Mouse (Mus musculus): Measurements from ENCODE around the gene Nup107. TPM values are rescaled to one million over a fixed set of nuclear protein-coding genes. Genes with fewer than 3 reads are reported as not detected.

The Nup107 gene
- total and polyA plus RNA-seq, 3 experiments, result 47.7 to 97.0 (median 82.0) TPM

DNA sequence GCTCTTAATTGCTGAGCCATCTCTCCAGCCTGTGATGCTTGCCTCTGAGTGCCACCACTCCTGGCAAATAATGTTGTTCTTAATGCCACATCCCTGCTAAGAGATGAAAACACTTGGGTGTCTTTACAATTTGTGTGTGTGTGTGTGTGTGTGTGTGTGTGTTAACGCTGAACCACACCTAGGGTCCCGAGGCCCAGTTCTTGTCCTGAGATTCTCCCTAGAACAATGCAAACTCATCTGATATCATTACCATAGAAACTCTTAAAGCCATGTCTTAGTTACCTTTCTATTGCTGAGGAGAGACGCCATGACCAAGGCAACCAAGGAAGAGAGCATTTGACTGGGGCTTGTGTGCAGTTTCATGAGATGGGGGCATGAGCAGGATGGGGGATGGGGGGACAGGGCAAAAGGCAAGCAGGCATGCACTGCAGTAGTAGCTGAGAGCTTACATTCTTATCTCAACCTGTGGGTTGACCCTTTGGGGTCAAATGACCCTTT lies 78.4 kb downstream of the Nup107 start:
- no peak for DNase-seq (ENCODE audit: extremely low read depth)
- Histone ChIP-seq H3K9ac (ENCODE audit: insufficient read depth, low read depth) (no peak overlapping the region), H3K9me3 (replicated peaks; ENCODE audit: low read length) (no peaks in the 10 kb centered on the region), H3K36me3 (replicated peaks in 1 of 2; ENCODE audit: control insufficient read depth in 1 of 2, insufficient read depth in 1 of 2, low read length in 1 of 2) (no peaks in the 10 kb centered on the region), H3K27me3 (replicated peaks) (no peaks in the 10 kb centered on the region), H3K4me2 (ENCODE audit: insufficient read depth, low read depth, poor library complexity, severe bottlenecking) (no peak overlapping the region), H3K27ac (ENCODE audit: insufficient read depth, low read depth) (no peak overlapping the region), H3K4me1 (ENCODE audit: control insufficient read depth in 1 of 2, insufficient read depth in 2 of 2) (peaks cover 21 to 66% of the 10 kb centered on the region in 2 experiments), H3K4me3 (replicated peaks in 1 of 3; ENCODE audit: low read depth in 2 of 3, low read length in 2 of 3, poor library complexity in 1 of 3) (no peak overlapping the region), H3K79me2 (replicated peaks; ENCODE audit: control insufficient read depth, extremely low read depth, insufficient read depth, poor library complexity, severe bottlenecking) (peaks cover 8% of the 10 kb centered on the region)
- dilution Hi-C loops (cut with MboI; ENCODE audit: extremely low pct_ligation_motif_present, extremely low pct_unique_long_range_greater_than_20kb, low sequenced_read_pairs) (no loop called here), in situ Hi-C loops (cut with MboI; ENCODE audit: low pct_ligation_motif_present, low pct_unique_long_range_greater_than_20kb, low sequenced_read_pairs) (no loop called here)
- TF ChIP-seq USF1 (IDR thresholded peaks at IDR 0.05; ENCODE audit: low read depth, low read length), result no peak
- TF ChIP-seq ZC3H11A (IDR thresholded peaks at IDR 0.05; ENCODE audit: low read depth, low read length), result no peak
- no peak for TF ChIP-seq MAX (IDR thresholded peaks at IDR 0.05; ENCODE audit: low read length)
- no peak for TF ChIP-seq POLR2AphosphoS2 (IDR thresholded peaks at IDR 0.05; ENCODE audit: low read depth, low read length)
- TF ChIP-seq CHD1 (IDR thresholded peaks at IDR 0.05; ENCODE audit: low read depth, low read length), result no peak
- TF ChIP-seq HCFC1 (IDR thresholded peaks at IDR 0.05; ENCODE audit: low read depth, low read length), result no peak

DNA sequence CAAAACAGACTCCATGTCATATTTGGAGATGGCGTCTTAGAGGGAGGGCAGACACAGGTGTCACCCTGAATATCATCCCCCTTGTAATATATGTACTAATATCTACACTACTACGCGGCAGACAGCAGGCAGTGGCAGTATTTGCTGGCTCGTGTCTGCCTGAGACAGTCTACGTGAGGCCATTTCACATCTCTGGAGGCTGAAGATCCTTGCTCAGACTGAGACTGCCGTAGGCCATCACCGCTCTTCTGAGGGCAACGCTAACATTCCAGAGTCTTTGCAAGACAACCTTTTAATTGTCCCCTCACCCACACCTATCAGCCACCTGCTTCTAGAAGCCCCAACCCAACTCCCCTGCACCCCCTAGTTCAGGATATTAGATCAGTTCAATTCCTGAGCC lies 79.0 kb downstream of the Nup107 start:
- Histone ChIP-seq H3K27ac (ENCODE audit: insufficient read depth, low read depth) (no peak overlapping the region), H3K4me1 (ENCODE audit: control insufficient read depth in 1 of 2, insufficient read depth in 2 of 2) (peaks cover 15 to 59% of the 10 kb centered on the region in 2 experiments), H3K36me3 (replicated peaks in 1 of 2; ENCODE audit: control insufficient read depth in 1 of 2, insufficient read depth in 1 of 2, low read length in 1 of 2) (peaks cover 4% of the 10 kb centered on the region in 2 experiments), H3K79me2 (replicated peaks; ENCODE audit: control insufficient read depth, extremely low read depth, insufficient read depth, poor library complexity, severe bottlenecking) (peaks cover 13% of the 10 kb centered on the region), H3K9me3 (replicated peaks; ENCODE audit: low read length) (no peaks in the 10 kb centered on the region), H3K4me2 (ENCODE audit: insufficient read depth, low read depth, poor library complexity, severe bottlenecking) (no peak overlapping the region), H3K4me3 (replicated peaks in 1 of 3; ENCODE audit: low read depth in 2 of 3, low read length in 2 of 3, poor library complexity in 1 of 3) (no peak overlapping the region), H3K9ac (ENCODE audit: insufficient read depth, low read depth) (no peak overlapping the region), H3K27me3 (replicated peaks) (no peaks in the 10 kb centered on the region)
- in situ Hi-C loops (cut with MboI; ENCODE audit: low pct_ligation_motif_present, low pct_unique_long_range_greater_than_20kb, low sequenced_read_pairs), result no loop called here
- no peak for DNase-seq (ENCODE audit: extremely low read depth)
- TF ChIP-seq GABPA (IDR thresholded peaks at IDR 0.05; ENCODE audit: insufficient replicate concordance, low read depth, low read length) (no peak), MAZ (IDR thresholded peaks at IDR 0.05; ENCODE audit: low read depth, low read length) (no peak), ZNF384 (IDR thresholded peaks at IDR 0.05; ENCODE audit: low read depth, low read length) (no peak), SIN3A (IDR thresholded peaks at IDR 0.05; ENCODE audit: low read length) (no peak), ELF1 (IDR thresholded peaks at IDR 0.05; ENCODE audit: low read depth, low read length) (no peak), KAT2A (IDR thresholded peaks at IDR 0.05; ENCODE audit: insufficient replicate concordance, low read length) (no peak), MAFK (IDR thresholded peaks at IDR 0.05; ENCODE audit: insufficient replicate concordance, low read length) (no peak), CHD1 (IDR thresholded peaks at IDR 0.05; ENCODE audit: low read depth, low read length) (no peak), EP300 (IDR thresholded peaks at IDR 0.05; ENCODE audit: low read length) (no peak), CHD2 (IDR thresholded peaks at IDR 0.05; ENCODE audit: low read length) (no peak)
- dilution Hi-C loops (cut with MboI; ENCODE audit: extremely low pct_ligation_motif_present, extremely low pct_unique_long_range_greater_than_20kb, low sequenced_read_pairs), result no loop called here

All from CH12.LX (cell line).